Mouse (Mus musculus): ENCODE data around the gene Lgr6. TPM values are rescaled to one million over a fixed set of nuclear protein-coding genes. Genes with fewer than 3 reads are reported as not detected.

Gene Lgr6
- polyA plus RNA-seq, 1 experiment, result 1.3 TPM

DNA sequence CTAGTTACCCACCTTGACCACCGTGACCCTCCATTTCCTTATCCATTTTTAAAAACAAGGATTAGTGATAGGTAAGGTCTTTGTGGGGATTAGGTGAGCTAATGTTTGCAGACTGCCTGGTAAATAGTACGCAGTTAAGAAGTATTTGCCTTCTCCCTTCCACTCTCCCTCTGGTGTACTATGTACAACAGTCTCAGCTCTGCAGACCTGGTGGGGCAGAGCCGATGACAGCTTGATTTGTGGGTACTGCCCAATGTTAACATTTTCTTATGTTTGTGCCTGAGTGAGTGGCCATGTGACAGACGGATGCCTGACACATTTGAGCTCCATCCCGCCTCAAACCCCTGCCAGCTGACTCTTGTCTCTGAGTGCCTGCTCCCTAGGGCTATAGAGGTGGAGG lies 28.6 kb downstream of the Lgr6 start:
- no peak overlapping the region for H3K27ac ChIP-seq (ENCODE audit: control insufficient read depth, insufficient read depth, low read length)
- TF ChIP-seq CTCF (IDR thresholded peaks at IDR 0.05; ENCODE audit: borderline replicate concordance, control insufficient read depth, extremely low read depth, insufficient read depth, low read length, poor library complexity) (no peak), POLR2A (IDR thresholded peaks at IDR 0.05; ENCODE audit: control insufficient read depth, extremely low read depth, insufficient read depth, low read length, poor library complexity) (no peak)
- no peaks in the 10 kb centered on the region for H3K27me3 ChIP-seq (ENCODE audit: control insufficient read depth, insufficient read depth, low read length)
- DNase-seq, result no peak
- H3K36me3 ChIP-seq (ENCODE audit: control insufficient read depth, insufficient read depth, low read length), result no peaks in the 10 kb centered on the region
- H3K4me3 ChIP-seq (ENCODE audit: control insufficient read depth, insufficient read depth, low read length), result no peak overlapping the region
- peaks cover 6% of the 10 kb centered on the region for H3K4me1 ChIP-seq (replicated peaks; ENCODE audit: control insufficient read depth, insufficient read depth, low read length)
- WGBS, result 85% methylated on average over 5 of the region's 5 CpGs

- no peak for DNase-seq
- 78% methylated on average over 1 of the region's 1 CpGs for WGBS
- Histone ChIP-seq H3K36me3 (ENCODE audit: control insufficient read depth, insufficient read depth, low read length) (no peaks in the 10 kb centered on the region), H3K4me3 (ENCODE audit: control insufficient read depth, insufficient read depth, low read length) (no peak overlapping the region), H3K4me1 (replicated peaks; ENCODE audit: control insufficient read depth, insufficient read depth, low read length) (peaks cover 6% of the 10 kb centered on the region), H3K27ac (ENCODE audit: control insufficient read depth, insufficient read depth, low read length) (no peak overlapping the region), H3K27me3 (ENCODE audit: control insufficient read depth, insufficient read depth, low read length) (no peaks in the 10 kb centered on the region)
- TF ChIP-seq POLR2A (IDR thresholded peaks at IDR 0.05; ENCODE audit: control insufficient read depth, extremely low read depth, insufficient read depth, low read length, poor library complexity) (no peak), CTCF (IDR thresholded peaks at IDR 0.05; ENCODE audit: borderline replicate concordance, control insufficient read depth, extremely low read depth, insufficient read depth, low read length, poor library complexity) (no peak)
Measured at GRCm38 (mm10) chr1:135075270-135075669, 29.8 kb downstream of the Lgr6 start.

DNA sequence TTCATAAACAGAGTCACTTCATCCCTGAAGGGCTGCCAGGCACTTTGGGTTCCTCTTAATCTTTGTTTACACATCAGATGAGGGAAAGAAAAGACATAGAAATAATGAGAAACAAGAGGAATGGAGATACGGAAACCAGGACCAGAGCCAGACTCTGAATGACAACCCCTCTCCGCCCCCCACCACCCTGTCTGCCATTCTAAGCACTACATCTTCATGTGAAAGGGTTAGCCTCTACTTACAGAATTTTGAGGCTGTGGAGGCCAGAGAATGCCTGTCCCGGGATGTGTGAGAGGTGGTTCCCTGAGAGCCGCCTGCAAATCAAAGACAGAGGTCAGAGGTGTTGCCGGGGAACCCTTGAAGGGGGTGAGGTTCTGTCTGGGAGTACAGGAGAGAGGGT lies 32.4 kb downstream of the Lgr6 start:
- H3K4me1 ChIP-seq (replicated peaks; ENCODE audit: control insufficient read depth, insufficient read depth, low read length), result peaks cover 2% of the 10 kb centered on the region
- no peak for DNase-seq
- 89% methylated on average over 5 of the region's 5 CpGs for WGBS
- no peak for TF ChIP-seq CTCF (IDR thresholded peaks at IDR 0.05; ENCODE audit: borderline replicate concordance, control insufficient read depth, extremely low read depth, insufficient read depth, low read length, poor library complexity)
- TF ChIP-seq POLR2A (IDR thresholded peaks at IDR 0.05; ENCODE audit: control insufficient read depth, extremely low read depth, insufficient read depth, low read length, poor library complexity), result no peak
- no peaks in the 10 kb centered on the region for H3K36me3 ChIP-seq (ENCODE audit: control insufficient read depth, insufficient read depth, low read length)
- no peaks in the 10 kb centered on the region for H3K27me3 ChIP-seq (ENCODE audit: control insufficient read depth, insufficient read depth, low read length)
- no peak overlapping the region for H3K27ac ChIP-seq (ENCODE audit: control insufficient read depth, insufficient read depth, low read length)
- no peak overlapping the region for H3K4me3 ChIP-seq (ENCODE audit: control insufficient read depth, insufficient read depth, low read length)

- WGBS, result 44% methylated on average over 8 of the region's 8 CpGs
- Histone ChIP-seq H3K27ac (ENCODE audit: control insufficient read depth, insufficient read depth, low read length) (no peak overlapping the region), H3K4me1 (replicated peaks; ENCODE audit: control insufficient read depth, insufficient read depth, low read length) (no peaks in the 10 kb centered on the region), H3K4me3 (ENCODE audit: control insufficient read depth, insufficient read depth, low read length) (no peak overlapping the region), H3K27me3 (ENCODE audit: control insufficient read depth, insufficient read depth, low read length) (no peaks in the 10 kb centered on the region), H3K36me3 (ENCODE audit: control insufficient read depth, insufficient read depth, low read length) (no peaks in the 10 kb centered on the region)
- TF ChIP-seq POLR2A (IDR thresholded peaks at IDR 0.05; ENCODE audit: control insufficient read depth, extremely low read depth, insufficient read depth, low read length, poor library complexity) (no peak), CTCF (IDR thresholded peaks at IDR 0.05; ENCODE audit: borderline replicate concordance, control insufficient read depth, extremely low read depth, insufficient read depth, low read length, poor library complexity) (no peak)
- no peak for DNase-seq
Measured at GRCm38 (mm10) chr1:135069841-135070240, 35.2 kb downstream of the Lgr6 start.

DNA sequence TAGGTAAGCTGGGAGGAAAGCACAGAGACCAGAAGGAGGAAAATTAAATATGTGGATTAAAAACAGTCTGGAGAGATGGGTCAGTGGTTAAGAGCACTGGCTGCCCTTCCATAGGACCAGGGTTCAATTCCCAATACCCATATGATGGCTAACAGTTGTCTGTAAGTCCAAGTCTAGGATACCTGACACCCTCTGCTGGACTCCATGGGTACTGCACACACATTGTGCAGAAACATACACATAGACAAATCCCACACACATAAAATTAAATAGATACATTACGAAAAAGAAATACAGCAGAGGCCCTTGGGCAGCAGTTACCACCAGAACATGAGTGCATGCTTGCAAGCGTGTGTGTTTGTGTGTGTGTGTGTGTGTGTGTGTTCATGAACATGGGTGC lies 40.6 kb downstream of the Lgr6 start:
- H3K4me3 ChIP-seq (ENCODE audit: control insufficient read depth, insufficient read depth, low read length), result no peak overlapping the region
- H3K27ac ChIP-seq (ENCODE audit: control insufficient read depth, insufficient read depth, low read length), result no peak overlapping the region
- no peak for DNase-seq
- H3K27me3 ChIP-seq (ENCODE audit: control insufficient read depth, insufficient read depth, low read length), result no peaks in the 10 kb centered on the region
- TF ChIP-seq POLR2A (IDR thresholded peaks at IDR 0.05; ENCODE audit: control insufficient read depth, extremely low read depth, insufficient read depth, low read length, poor library complexity) (no peak), CTCF (IDR thresholded peaks at IDR 0.05; ENCODE audit: borderline replicate concordance, control insufficient read depth, extremely low read depth, insufficient read depth, low read length, poor library complexity) (no peak)
- H3K36me3 ChIP-seq (ENCODE audit: control insufficient read depth, insufficient read depth, low read length), result no peaks in the 10 kb centered on the region
- H3K4me1 ChIP-seq (replicated peaks; ENCODE audit: control insufficient read depth, insufficient read depth, low read length), result peaks cover 11% of the 10 kb centered on the region
- 96% methylated on average over 2 of the region's 2 CpGs for WGBS

- WGBS, result 86% methylated on average over 5 of the region's 5 CpGs
- Histone ChIP-seq H3K4me1 (replicated peaks; ENCODE audit: control insufficient read depth, insufficient read depth, low read length) (peaks cover 11% of the 10 kb centered on the region), H3K36me3 (ENCODE audit: control insufficient read depth, insufficient read depth, low read length) (no peaks in the 10 kb centered on the region), H3K27me3 (ENCODE audit: control insufficient read depth, insufficient read depth, low read length) (no peaks in the 10 kb centered on the region), H3K27ac (ENCODE audit: control insufficient read depth, insufficient read depth, low read length) (no peak overlapping the region), H3K4me3 (ENCODE audit: control insufficient read depth, insufficient read depth, low read length) (no peak overlapping the region)
- no peak for DNase-seq
- no peak for TF ChIP-seq CTCF (IDR thresholded peaks at IDR 0.05; ENCODE audit: borderline replicate concordance, control insufficient read depth, extremely low read depth, insufficient read depth, low read length, poor library complexity)
- no peak for TF ChIP-seq POLR2A (IDR thresholded peaks at IDR 0.05; ENCODE audit: control insufficient read depth, extremely low read depth, insufficient read depth, low read length, poor library complexity)
Measured at GRCm38 (mm10) chr1:135062936-135063335, 42.1 kb downstream of the Lgr6 start.

- TF ChIP-seq POLR2A (IDR thresholded peaks at IDR 0.05; ENCODE audit: control insufficient read depth, extremely low read depth, insufficient read depth, low read length, poor library complexity) (no peak), CTCF (IDR thresholded peaks at IDR 0.05; ENCODE audit: borderline replicate concordance, control insufficient read depth, extremely low read depth, insufficient read depth, low read length, poor library complexity) (no peak)
- no peaks in the 10 kb centered on the region for H3K27me3 ChIP-seq (ENCODE audit: control insufficient read depth, insufficient read depth, low read length)
- H3K36me3 ChIP-seq (ENCODE audit: control insufficient read depth, insufficient read depth, low read length), result no peaks in the 10 kb centered on the region
- WGBS, result 96% methylated on average over 6 of the region's 6 CpGs
- H3K27ac ChIP-seq (ENCODE audit: control insufficient read depth, insufficient read depth, low read length), result no peak overlapping the region
- DNase-seq, result no peak
- H3K4me3 ChIP-seq (ENCODE audit: control insufficient read depth, insufficient read depth, low read length), result no peak overlapping the region
- peaks cover 11% of the 10 kb centered on the region for H3K4me1 ChIP-seq (replicated peaks; ENCODE audit: control insufficient read depth, insufficient read depth, low read length)
Measured at GRCm38 (mm10) chr1:135061300-135061699, 43.8 kb downstream of the Lgr6 start.

All from thymus, adult 2 months (tissue).